Mouse (Mus musculus): ENCODE data around the gene Pdlim4. TPM values are rescaled to one million over a fixed set of nuclear protein-coding genes. Genes with fewer than 3 reads are reported as not detected.

Gene Pdlim4
- polyA plus RNA-seq, 1 experiment from 2014 or later, result 55.5 TPM

GRCm38 (mm10) chr11:54080435-54080834, 11.6 kb upstream of the Pdlim4 start:
- no peak for TF ChIP-seq CTCF (IDR thresholded peaks at IDR 0.05; ENCODE audit: low read depth)
- TF ChIP-seq EP300 (optimal IDR thresholded peaks at IDR 0.05), result no peak
- ATAC-seq (ENCODE audit: low FRiP score, low TSS enrichment), result peak; percentile 82
- Histone ChIP-seq H3K27ac (replicated peaks) (peak overlapping the region; percentile 45; the same call in 1 of the 2 replicates), H3K9ac (ENCODE audit: low read length) (no peak overlapping the region), H3K27me3 (ENCODE audit: control insufficient read depth, insufficient read depth, low read length) (no peaks in the 10 kb centered on the region), H3K9me3 (ENCODE audit: control insufficient read depth, low read length) (no peaks in the 10 kb centered on the region), H3K36me3 (ENCODE audit: control insufficient read depth, insufficient read depth, low read length) (no peaks in the 10 kb centered on the region), H3K4me2 (replicated peaks; ENCODE audit: low read depth) (no peak overlapping the region), H3K4me1 (replicated peaks; ENCODE audit: control insufficient read depth, insufficient read depth) (no peaks in the 10 kb centered on the region), H3K4me3 (ENCODE audit: low read depth, low read length) (no peak overlapping the region)
- peak; percentile 58 for DNase-seq (ENCODE audit: low spot score)
- 29% methylated on average over 7 of the region's 7 CpGs for WGBS

DNA sequence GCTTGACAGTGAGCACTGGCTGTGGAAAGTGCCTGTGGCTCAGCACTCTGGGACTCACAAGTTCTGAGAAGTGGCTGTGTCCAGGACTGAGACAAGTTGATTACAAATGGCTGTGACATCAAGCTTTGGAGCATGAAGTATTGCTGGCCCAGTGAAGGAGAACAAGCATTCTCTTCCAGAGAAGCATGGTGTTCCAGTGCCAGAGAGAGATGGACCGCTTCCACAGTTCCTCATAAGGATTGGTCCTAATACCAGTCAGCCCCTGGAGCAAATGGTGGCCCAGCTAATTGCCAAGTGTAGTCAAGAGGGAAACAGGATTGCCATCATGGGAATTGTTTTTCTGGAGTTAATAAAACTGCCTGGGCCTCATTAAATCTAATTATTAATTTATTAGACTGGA, 7.3 kb upstream of the Pdlim4 start:
- peaks cover 12% of the 10 kb centered on the region for H3K4me1 ChIP-seq (replicated peaks; ENCODE audit: control insufficient read depth, insufficient read depth)

GRCm38 (mm10) chr11:54075353-54075752, 6.5 kb upstream of the Pdlim4 start:
- no peaks in the 10 kb centered on the region for H3K36me3 ChIP-seq (ENCODE audit: control insufficient read depth, insufficient read depth, low read length)
- no peak overlapping the region for H3K27ac ChIP-seq (replicated peaks)
- no peaks in the 10 kb centered on the region for H3K9me3 ChIP-seq (ENCODE audit: control insufficient read depth, low read length)
- H3K4me1 ChIP-seq (replicated peaks; ENCODE audit: control insufficient read depth, insufficient read depth), result peaks cover 12% of the 10 kb centered on the region
- H3K9ac ChIP-seq (ENCODE audit: low read length), result no peak overlapping the region
- H3K27me3 ChIP-seq (ENCODE audit: control insufficient read depth, insufficient read depth, low read length), result no peaks in the 10 kb centered on the region
- H3K4me2 ChIP-seq (replicated peaks; ENCODE audit: low read depth), result no peak overlapping the region
- DNase-seq (ENCODE audit: low spot score) (no peak), ATAC-seq (ENCODE audit: low FRiP score, low TSS enrichment) (no peak)
- no peak overlapping the region for H3K4me3 ChIP-seq (ENCODE audit: low read depth, low read length)
- WGBS, result 79% methylated on average over 6 of the region's 6 CpGs
- TF ChIP-seq CTCF (IDR thresholded peaks at IDR 0.05; ENCODE audit: low read depth) (no peak), EP300 (optimal IDR thresholded peaks at IDR 0.05) (no peak)

More for the DNA sequence above, 7.3 kb upstream of the Pdlim4 start:
- no peaks in the 10 kb centered on the region for H3K9me3 ChIP-seq (ENCODE audit: control insufficient read depth, low read length)
- 92% methylated on average over 1 of the region's 1 CpGs for WGBS
- H3K36me3 ChIP-seq (ENCODE audit: control insufficient read depth, insufficient read depth, low read length), result no peaks in the 10 kb centered on the region
- no peak overlapping the region for H3K27ac ChIP-seq (replicated peaks)
- no peak overlapping the region for H3K4me3 ChIP-seq (ENCODE audit: low read depth, low read length)
- no peaks in the 10 kb centered on the region for H3K27me3 ChIP-seq (ENCODE audit: control insufficient read depth, insufficient read depth, low read length)
- H3K4me2 ChIP-seq (replicated peaks; ENCODE audit: low read depth), result no peak overlapping the region
- no peak for DNase-seq (ENCODE audit: low spot score)
- no peak for ATAC-seq (ENCODE audit: low FRiP score, low TSS enrichment)
- TF ChIP-seq CTCF (IDR thresholded peaks at IDR 0.05; ENCODE audit: low read depth), result no peak
- TF ChIP-seq EP300 (optimal IDR thresholded peaks at IDR 0.05), result no peak
- H3K9ac ChIP-seq (ENCODE audit: low read length), result no peak overlapping the region

DNA sequence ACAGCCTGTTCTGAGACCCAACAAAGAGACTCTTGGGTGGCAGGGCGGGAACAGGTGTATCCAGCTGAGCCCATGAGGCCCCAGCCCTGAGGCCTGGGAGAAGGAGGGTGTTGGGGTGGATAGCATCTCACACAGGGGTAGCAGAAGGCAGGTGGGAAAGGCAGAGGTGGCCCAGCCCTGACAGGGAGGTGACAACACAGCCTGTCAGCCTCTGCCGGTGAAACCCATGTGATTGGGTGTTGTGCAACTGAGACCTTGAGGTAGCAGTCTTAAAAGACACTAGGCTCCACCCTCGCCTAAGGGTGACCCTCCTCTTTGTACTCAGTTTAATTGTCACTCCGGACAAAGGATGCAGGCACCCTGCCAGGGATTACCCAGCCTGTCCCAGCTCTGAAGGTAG, 4.5 kb upstream of the Pdlim4 start:
- no peak overlapping the region for H3K4me2 ChIP-seq (replicated peaks; ENCODE audit: low read depth)
- no peaks in the 10 kb centered on the region for H3K9me3 ChIP-seq (ENCODE audit: control insufficient read depth, low read length)
- H3K9ac ChIP-seq (ENCODE audit: low read length), result no peak overlapping the region
- H3K4me3 ChIP-seq (ENCODE audit: low read depth, low read length), result no peak overlapping the region
- peaks cover 12% of the 10 kb centered on the region for H3K4me1 ChIP-seq (replicated peaks; ENCODE audit: control insufficient read depth, insufficient read depth)
- no peak for TF ChIP-seq EP300 (optimal IDR thresholded peaks at IDR 0.05)
- no peak for TF ChIP-seq CTCF (IDR thresholded peaks at IDR 0.05; ENCODE audit: low read depth)
- no peak for DNase-seq (ENCODE audit: low spot score)
- ATAC-seq (ENCODE audit: low FRiP score, low TSS enrichment), result no peak
- no peaks in the 10 kb centered on the region for H3K27me3 ChIP-seq (ENCODE audit: control insufficient read depth, insufficient read depth, low read length)
- WGBS, result 40% methylated on average over 4 of the region's 4 CpGs
- no peaks in the 10 kb centered on the region for H3K36me3 ChIP-seq (ENCODE audit: control insufficient read depth, insufficient read depth, low read length)
- no peak overlapping the region for H3K27ac ChIP-seq (replicated peaks)

- H3K27me3 ChIP-seq (ENCODE audit: control insufficient read depth, insufficient read depth, low read length), result no peaks in the 10 kb centered on the region
- TF ChIP-seq CTCF (IDR thresholded peaks at IDR 0.05; ENCODE audit: low read depth) (no peak), EP300 (optimal IDR thresholded peaks at IDR 0.05) (no peak)
- 0 out of 2 replicates have a peak overlapping the region, but pooled peaks have one; percentile 18 for H3K27ac ChIP-seq (replicated peaks)
- no peak for DNase-seq (ENCODE audit: low spot score)
- no peak overlapping the region for H3K4me3 ChIP-seq (ENCODE audit: low read depth, low read length)
- peaks cover 12% of the 10 kb centered on the region for H3K4me1 ChIP-seq (replicated peaks; ENCODE audit: control insufficient read depth, insufficient read depth)
- no peak for ATAC-seq (ENCODE audit: low FRiP score, low TSS enrichment)
- no peaks in the 10 kb centered on the region for H3K36me3 ChIP-seq (ENCODE audit: control insufficient read depth, insufficient read depth, low read length)
- H3K4me2 ChIP-seq (replicated peaks; ENCODE audit: low read depth), result no peak overlapping the region
- no peaks in the 10 kb centered on the region for H3K9me3 ChIP-seq (ENCODE audit: control insufficient read depth, low read length)
- no peak overlapping the region for H3K9ac ChIP-seq (ENCODE audit: low read length)
- 79% methylated on average over 5 of the region's 5 CpGs for WGBS
Observed at GRCm38 (mm10) chr11:54071726-54072445, 3.1 kb upstream of the Pdlim4 start.

DNA sequence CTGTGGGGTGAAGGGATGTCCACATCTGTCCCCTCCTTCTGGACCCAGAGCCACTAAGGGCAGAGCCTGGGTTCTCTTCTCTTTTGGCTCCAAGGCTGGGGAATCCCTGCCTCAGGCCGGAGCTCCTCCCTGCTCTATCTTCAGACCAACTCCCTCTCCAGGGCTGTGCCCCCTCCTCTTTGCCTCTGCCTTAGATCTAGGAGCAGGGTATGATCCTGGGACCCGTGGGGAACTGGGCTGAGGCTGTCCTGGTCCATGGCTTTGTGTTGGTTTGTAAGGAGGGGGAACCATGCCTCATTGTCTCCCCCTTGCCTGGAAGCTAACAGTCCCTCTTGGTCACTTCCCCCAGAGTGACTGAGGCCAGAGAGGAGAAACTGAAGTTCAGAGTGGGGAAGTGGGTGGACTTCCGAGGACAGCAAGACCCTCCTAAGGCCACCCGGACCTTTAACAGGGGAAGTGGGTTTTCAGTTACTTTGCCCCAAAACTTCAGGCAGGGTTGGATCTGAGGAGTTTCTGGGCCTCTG, 756 bp downstream of the Pdlim4 start:
- Histone ChIP-seq H3K9me3 (ENCODE audit: control insufficient read depth, low read length) (no peaks in the 10 kb centered on the region), H3K27ac (replicated peaks) (peak overlapping the region; percentile 88)

More for the DNA sequence above, 756 bp downstream of the Pdlim4 start:
- WGBS, result 28% methylated on average over 4 of the region's 4 CpGs
- no peak for DNase-seq (ENCODE audit: low spot score)
- H3K4me2 ChIP-seq (replicated peaks; ENCODE audit: low read depth), result peak overlapping the region; percentile 84
- peak overlapping the region; percentile 57 for H3K4me3 ChIP-seq (ENCODE audit: low read depth, low read length)
- H3K4me1 ChIP-seq (replicated peaks; ENCODE audit: control insufficient read depth, insufficient read depth), result peaks cover 13% of the 10 kb centered on the region
- TF ChIP-seq CTCF (IDR thresholded peaks at IDR 0.05; ENCODE audit: low read depth), result no peak
- TF ChIP-seq EP300 (optimal IDR thresholded peaks at IDR 0.05), result no peak
- H3K27me3 ChIP-seq (ENCODE audit: control insufficient read depth, insufficient read depth, low read length), result no peaks in the 10 kb centered on the region
- H3K36me3 ChIP-seq (ENCODE audit: control insufficient read depth, insufficient read depth, low read length), result no peaks in the 10 kb centered on the region
- peak overlapping the region; percentile 78 for H3K9ac ChIP-seq (ENCODE audit: low read length)
- no peak for ATAC-seq (ENCODE audit: low FRiP score, low TSS enrichment)

Data from stomach, postnatal 0 days (tissue).